Mouse (Mus musculus) G1E (cell line): ENCODE measurements around the gene Mroh9.

Experiments
- CTCF ChIP-seq: IDR thresholded peaks from 2 replicates; pipeline ENCODE4 v1.5.1; 2012; ENCODE audit warnings: low read depth, low read length, inconsistent platforms, mixed read lengths
- GATA1 ChIP-seq: IDR thresholded peaks from 2 replicates; pipeline ENCODE4 v1.6.1; 2012; ENCODE audit warnings: borderline replicate concordance, low read length, inconsistent platforms, mixed read lengths
- TAL1 ChIP-seq: conservative IDR thresholded peaks from 2 replicates; pipeline ENCODE4 v1.6.1; 2012; ENCODE audit warnings: low read depth, low read length, inconsistent platforms, mixed read lengths

GRCm38 (mm10) chr1:163001271-163001829, 84.1 kb downstream of the Mroh9 start:
- TF ChIP-seq TAL1 (no peak), CTCF (no peak), GATA1 (no peak)
